Mouse (Mus musculus): ENCODE results near the gene Rad54l. TPM values are rescaled to one million over a fixed set of nuclear protein-coding genes. Genes with fewer than 3 reads are reported as not detected.

The Rad54l gene
- polyA plus RNA-seq, 1 experiment from 2014 or later, result 31.3 TPM

GRCm38 (mm10) chr4:116057559-116057958, 65.9 kb downstream of the Rad54l start:
- WGBS, result 4% methylated on average over 1 of the region's 1 CpGs
- no peak for ATAC-seq (ENCODE audit: low read depth)

GRCm38 (mm10) chr4:116053399-116053961, 70.0 kb downstream of the Rad54l start, which contains the start of gene Nsun4:
TSS of gene Nsun4 (minus strand) at chr4:116053876.
- no peaks in the 10 kb centered on the region for H3K36me3 ChIP-seq (ENCODE audit: control insufficient read depth, insufficient read depth, low read length)
- H3K4me1 ChIP-seq (replicated peaks; ENCODE audit: control insufficient read depth, insufficient read depth, low read length), result peaks cover 20% of the 10 kb centered on the region
- peak within 1 kb of the TSS; percentile 71 for H3K4me2 ChIP-seq (ENCODE audit: low read depth, low read length)
- H3K4me3 ChIP-seq (ENCODE audit: low read length), result peak within 1 kb of the TSS; percentile 64
- no peaks in the 10 kb centered on the region for H3K27me3 ChIP-seq (ENCODE audit: control insufficient read depth, insufficient read depth, low read depth, low read length)
- H3K9ac ChIP-seq (ENCODE audit: low read length), result peak within 1 kb of the TSS; percentile 61
- peak; percentile 97 for ATAC-seq (ENCODE audit: low read depth)
- H3K9me3 ChIP-seq (ENCODE audit: control insufficient read depth, low read length), result no peaks in the 10 kb centered on the region
- 0% methylated on average over 35 of the region's 35 CpGs for WGBS
- H3K27ac ChIP-seq (ENCODE audit: low read length), result peak within 1 kb of the TSS; percentile 98

More at GRCm38 (mm10) chr4:116057559-116057958, 65.9 kb downstream of the Rad54l start:
- no peak overlapping the region for H3K27ac ChIP-seq (ENCODE audit: low read length)
- H3K4me3 ChIP-seq (ENCODE audit: low read length), result no peak overlapping the region
- H3K27me3 ChIP-seq (ENCODE audit: control insufficient read depth, insufficient read depth, low read depth, low read length), result no peaks in the 10 kb centered on the region
- no peaks in the 10 kb centered on the region for H3K36me3 ChIP-seq (ENCODE audit: control insufficient read depth, insufficient read depth, low read length)
- no peaks in the 10 kb centered on the region for H3K9me3 ChIP-seq (ENCODE audit: control insufficient read depth, low read length)
- peaks cover 8% of the 10 kb centered on the region; the same call in 1 of the 2 replicates for H3K4me1 ChIP-seq (replicated peaks; ENCODE audit: control insufficient read depth, insufficient read depth, low read length)
- no peak overlapping the region for H3K4me2 ChIP-seq (ENCODE audit: low read depth, low read length)
- H3K9ac ChIP-seq (ENCODE audit: low read length), result no peak overlapping the region

DNA sequence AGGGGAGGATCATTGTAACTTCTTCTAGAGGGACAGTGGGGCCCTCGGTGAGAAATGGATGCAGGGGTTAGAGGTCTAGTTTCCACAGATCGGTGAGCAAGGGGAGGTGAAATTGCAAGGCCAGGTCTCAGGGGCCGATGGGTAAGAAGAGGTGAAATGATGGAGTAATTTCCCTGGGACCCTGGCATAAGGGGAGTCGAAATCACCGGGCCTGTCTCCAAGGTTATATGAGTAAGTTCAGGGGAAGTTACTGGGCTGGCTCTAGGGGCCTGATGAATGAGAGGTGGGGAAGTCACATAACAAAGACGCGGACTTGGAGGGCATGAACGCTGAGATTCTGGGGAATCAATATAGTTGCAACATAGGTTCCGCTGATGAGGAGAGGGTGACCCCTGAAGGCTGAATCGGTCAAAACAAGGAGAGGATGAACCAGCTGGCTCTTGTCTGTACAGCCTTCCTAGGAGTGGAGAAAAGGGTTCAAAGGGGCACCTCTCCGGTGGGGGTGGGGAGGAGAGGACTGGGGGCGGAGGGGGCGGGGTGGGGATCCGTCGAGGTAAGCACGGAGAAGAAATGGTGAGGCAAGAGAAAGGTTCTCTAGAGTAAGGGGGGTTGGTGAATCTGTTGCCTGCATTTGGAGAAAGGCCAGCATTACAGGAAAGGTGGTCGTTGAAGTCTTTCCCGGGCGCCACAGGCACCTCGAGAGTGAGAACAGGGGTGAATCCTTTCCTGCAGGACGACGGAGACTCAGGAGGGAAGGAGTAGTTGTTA, 70.8 kb downstream of the Rad54l start:
- Histone ChIP-seq H3K27ac (ENCODE audit: low read length) (peak overlapping the region; percentile 98), H3K9ac (ENCODE audit: low read length) (peak overlapping the region; percentile 61), H3K4me3 (ENCODE audit: low read length) (peak overlapping the region; percentile 64), H3K9me3 (ENCODE audit: control insufficient read depth, low read length) (no peaks in the 10 kb centered on the region), H3K4me1 (replicated peaks; ENCODE audit: control insufficient read depth, insufficient read depth, low read length) (peaks cover 21% of the 10 kb centered on the region), H3K36me3 (ENCODE audit: control insufficient read depth, insufficient read depth, low read length) (peaks cover 1% of the 10 kb centered on the region; the same call in 1 of the 2 replicates), H3K27me3 (ENCODE audit: control insufficient read depth, insufficient read depth, low read depth, low read length) (no peaks in the 10 kb centered on the region), H3K4me2 (ENCODE audit: low read depth, low read length) (peak overlapping the region; percentile 71)
- 3% methylated on average over 22 of the region's 22 CpGs for WGBS
- peak; percentile 56 for ATAC-seq (ENCODE audit: low read depth)

DNA sequence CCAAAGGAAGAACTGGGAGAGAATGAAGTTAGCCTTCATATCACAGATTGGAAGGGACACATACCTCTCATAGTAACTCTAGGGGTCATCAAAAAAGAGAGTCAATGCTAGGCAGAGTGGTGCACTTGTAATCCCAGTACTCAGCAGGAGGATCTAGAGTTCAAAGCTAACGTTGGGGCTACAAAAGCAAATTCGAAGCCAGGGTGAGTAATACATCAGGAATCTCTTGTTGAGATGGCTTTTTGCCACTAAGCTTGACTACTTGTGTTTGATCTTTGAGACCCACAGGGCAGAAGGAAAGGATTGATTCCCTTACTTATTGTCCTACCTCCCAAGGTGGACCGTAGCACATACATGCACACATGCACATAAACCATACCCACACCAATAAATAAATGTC, 74.3 kb downstream of the Rad54l start:
- Histone ChIP-seq H3K36me3 (ENCODE audit: control insufficient read depth, insufficient read depth, low read length) (peaks cover 2% of the 10 kb centered on the region; the same call in 1 of the 2 replicates), H3K9me3 (ENCODE audit: control insufficient read depth, low read length) (no peaks in the 10 kb centered on the region), H3K4me2 (ENCODE audit: low read depth, low read length) (no peak overlapping the region), H3K4me1 (replicated peaks; ENCODE audit: control insufficient read depth, insufficient read depth, low read length) (peaks cover 25% of the 10 kb centered on the region), H3K4me3 (ENCODE audit: low read length) (no peak overlapping the region), H3K27me3 (ENCODE audit: control insufficient read depth, insufficient read depth, low read depth, low read length) (no peaks in the 10 kb centered on the region), H3K9ac (ENCODE audit: low read length) (no peak overlapping the region), H3K27ac (ENCODE audit: low read length) (peak overlapping the region; percentile 69; the same call in 1 of the 2 replicates)
- WGBS, result 54% methylated on average over 3 of the region's 3 CpGs
- ATAC-seq (ENCODE audit: low read depth), result no peak

GRCm38 (mm10) chr4:116048130-116048920, 75.2 kb downstream of the Rad54l start:
- peak; percentile 92 for ATAC-seq (ENCODE audit: low read depth)

DNA sequence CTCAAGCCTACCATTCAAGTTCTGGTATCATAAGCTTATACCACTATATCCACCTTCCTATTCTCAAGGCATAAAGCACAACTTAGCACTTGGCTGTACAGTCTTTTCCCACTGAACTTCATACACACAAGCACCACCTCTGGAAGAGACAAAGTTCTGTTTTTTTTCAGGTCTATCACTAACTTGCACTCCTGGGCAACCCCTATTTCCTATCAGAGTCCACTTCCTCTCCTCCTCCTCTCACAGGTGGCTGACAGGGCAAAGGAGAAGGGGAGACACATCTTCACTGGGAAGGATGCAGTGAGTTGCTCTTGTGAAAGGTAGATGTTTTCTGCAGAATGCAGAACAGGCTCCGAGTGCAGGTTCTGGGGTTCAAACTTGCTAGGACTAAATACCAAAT, 75.8 kb downstream of the Rad54l start:
- Histone ChIP-seq H3K36me3 (ENCODE audit: control insufficient read depth, insufficient read depth, low read length) (peaks cover 9% of the 10 kb centered on the region), H3K4me2 (ENCODE audit: low read depth, low read length) (peak overlapping the region; percentile 11; the same call in 1 of the 2 replicates), H3K4me1 (replicated peaks; ENCODE audit: control insufficient read depth, insufficient read depth, low read length) (peaks cover 20% of the 10 kb centered on the region), H3K27me3 (ENCODE audit: control insufficient read depth, insufficient read depth, low read depth, low read length) (no peaks in the 10 kb centered on the region), H3K27ac (ENCODE audit: low read length) (peak overlapping the region; percentile 72), H3K9ac (ENCODE audit: low read length) (no peak overlapping the region), H3K4me3 (ENCODE audit: low read length) (no peak overlapping the region), H3K9me3 (ENCODE audit: control insufficient read depth, low read length) (no peaks in the 10 kb centered on the region)
- ATAC-seq (ENCODE audit: low read depth), result no peak; the same call in none of the 2 replicates
- WGBS, result 71% methylated on average over 1 of the region's 1 CpGs

More at GRCm38 (mm10) chr4:116048130-116048920, 75.2 kb downstream of the Rad54l start:
- Histone ChIP-seq H3K27ac (ENCODE audit: low read length) (peak overlapping the region; percentile 72), H3K4me3 (ENCODE audit: low read length) (no peak overlapping the region), H3K9me3 (ENCODE audit: control insufficient read depth, low read length) (no peaks in the 10 kb centered on the region), H3K9ac (ENCODE audit: low read length) (no peak overlapping the region), H3K27me3 (ENCODE audit: control insufficient read depth, insufficient read depth, low read depth, low read length) (no peaks in the 10 kb centered on the region), H3K4me1 (replicated peaks; ENCODE audit: control insufficient read depth, insufficient read depth, low read length) (peaks cover 21% of the 10 kb centered on the region), H3K36me3 (ENCODE audit: control insufficient read depth, insufficient read depth, low read length) (peaks cover 2% of the 10 kb centered on the region; the same call in 1 of the 2 replicates), H3K4me2 (ENCODE audit: low read depth, low read length) (no peak overlapping the region)
- 47% methylated on average over 7 of the region's 7 CpGs for WGBS

GRCm38 (mm10) chr4:116046604-116047003, 76.9 kb downstream of the Rad54l start:
- Histone ChIP-seq H3K9me3 (ENCODE audit: control insufficient read depth, low read length) (no peaks in the 10 kb centered on the region), H3K9ac (ENCODE audit: low read length) (no peak overlapping the region), H3K27me3 (ENCODE audit: control insufficient read depth, insufficient read depth, low read depth, low read length) (no peaks in the 10 kb centered on the region), H3K27ac (ENCODE audit: low read length) (no peak overlapping the region), H3K4me1 (replicated peaks; ENCODE audit: control insufficient read depth, insufficient read depth, low read length) (peaks cover 16% of the 10 kb centered on the region), H3K4me3 (ENCODE audit: low read length) (no peak overlapping the region), H3K36me3 (ENCODE audit: control insufficient read depth, insufficient read depth, low read length) (peaks cover 16% of the 10 kb centered on the region), H3K4me2 (ENCODE audit: low read depth, low read length) (no peak overlapping the region)
- WGBS, result 86% methylated on average over 2 of the region's 2 CpGs
- no peak for ATAC-seq (ENCODE audit: low read depth)
